Mouse (Mus musculus) neural tube, embryonic 15.5 days (tissue): Measurements from ENCODE around the gene Usf3. TPM values are rescaled to one million over a fixed set of nuclear protein-coding genes. Genes with fewer than 3 reads are reported as not detected.

Source experiments
- ATAC-seq: fragments of 200-750 bp; cut with Nextera tagmentation; 2 replicates; pipeline ENCODE4 v1.8.0; 2017; ENCODE audit warnings: mild to moderate bottlenecking, moderate TSS enrichment, moderate library complexity; ENCODE audit not compliant: low FRiP score
- H3K27ac ChIP-seq: fragments of 300-500 bp; sonication (generic); replicated peaks from 2 replicates; pipeline ENCODE4 v1.5.1; 2015; ENCODE audit warnings: mild to moderate bottlenecking, inconsistent platforms
- H3K27me3 ChIP-seq: fragments of 300-500 bp; sonication (generic); replicated peaks from 2 replicates; pipeline ENCODE4 v1.6.1; 2015; ENCODE audit warnings: inconsistent platforms
- H3K36me3 ChIP-seq: fragments of 300-500 bp; sonication (generic); 2 replicates; pipeline ENCODE4 v1.6.1; 2015; ENCODE audit warnings: inconsistent platforms
- H3K4me1 ChIP-seq: fragments of 300-500 bp; sonication (generic); 2 replicates; pipeline ENCODE4 v1.6.1; 2015; ENCODE audit warnings: inconsistent platforms
- H3K4me2 ChIP-seq: fragments of 300-500 bp; sonication (generic); 2 replicates; pipeline ENCODE4 v1.6.1; 2015; ENCODE audit warnings: inconsistent platforms, mild to moderate bottlenecking, moderate library complexity
- H3K4me3 ChIP-seq: fragments of 300-500 bp; sonication (generic); replicated peaks from 2 replicates; pipeline ENCODE4 v1.5.1; 2015; ENCODE audit warnings: mild to moderate bottlenecking, inconsistent platforms
- H3K9ac ChIP-seq: fragments of 300-500 bp; sonication (generic); replicated peaks from 2 replicates; pipeline ENCODE4 v1.6.1; 2015; ENCODE audit warnings: mild to moderate bottlenecking, inconsistent platforms
- H3K9me3 ChIP-seq: fragments of 300-500 bp; sonication (generic); replicated peaks from 2 replicates; pipeline ENCODE4 v1.6.1; 2016; ENCODE audit warnings: inconsistent platforms
- WGBS: fragments of 180-500 bp; shearing (Covaris S2); methylation state at CpG from one replicate; pipeline ENCODE4 v1.1.7; 2015; ENCODE audit warnings: mixed read lengths; 5-methylcytosine and 5-hydroxymethylcytosine counted together
- polyA plus RNA-seq: library from polyadenylated mRNA; unstranded; fragments of >200 nt; fragmentation: Nextera tagmentation; extraction: Ambion mirVana; gene quantifications from 2 replicates; pipeline ENCODE4 v1.2.1, GENCODE M21; 2015

Gene Usf3
- polyA plus RNA-seq, 1 experiment from 2014 or later, result 2.5 TPM

DNA sequence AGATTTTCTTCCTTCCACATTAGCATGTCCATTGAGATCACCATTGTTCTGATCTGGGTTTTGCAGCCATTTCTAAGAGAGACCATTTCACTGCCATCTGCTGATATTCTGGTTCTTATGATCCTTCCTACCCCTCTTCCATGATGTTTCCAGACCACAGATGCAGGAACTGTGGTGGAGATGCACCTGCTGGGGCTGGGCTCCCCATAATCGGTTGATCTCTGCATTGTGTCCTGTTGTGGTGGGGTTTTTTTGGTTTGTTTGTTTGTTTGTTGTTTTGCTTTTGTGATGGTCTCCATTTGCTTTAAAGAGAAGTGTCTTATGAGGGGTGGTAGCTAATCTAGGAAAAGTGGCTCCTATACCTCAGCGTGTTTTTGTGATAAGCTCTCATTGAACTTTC lies 3.5 kb downstream of the Usf3 start:
- H3K4me3 ChIP-seq, result no peak overlapping the region
- no peaks in the 10 kb centered on the region for H3K9me3 ChIP-seq
- 94% methylated on average over 2 of the region's 2 CpGs for WGBS
- H3K27ac ChIP-seq, result no peak overlapping the region
- H3K4me2 ChIP-seq, result no peak overlapping the region
- H3K27me3 ChIP-seq, result no peaks in the 10 kb centered on the region
- no peak for ATAC-seq
- no peak overlapping the region for H3K9ac ChIP-seq
- H3K36me3 ChIP-seq, result no peaks in the 10 kb centered on the region
- peaks cover 22% of the 10 kb centered on the region for H3K4me1 ChIP-seq

GRCm38 (mm10) chr16:44178555-44178954 lies 5.5 kb downstream of the Usf3 start:
- Histone ChIP-seq H3K9me3 (no peaks in the 10 kb centered on the region), H3K36me3 (no peaks in the 10 kb centered on the region), H3K9ac (no peak overlapping the region), H3K4me1 (peaks cover 17% of the 10 kb centered on the region), H3K27ac (no peak overlapping the region), H3K4me2 (no peak overlapping the region), H3K27me3 (no peaks in the 10 kb centered on the region), H3K4me3 (no peak overlapping the region)
- WGBS, result 71% methylated on average over 1 of the region's 1 CpGs
- no peak for ATAC-seq

- no peaks in the 10 kb centered on the region for H3K36me3 ChIP-seq
- no peak overlapping the region for H3K4me2 ChIP-seq
- no peaks in the 10 kb centered on the region for H3K4me1 ChIP-seq
- WGBS, result 95% methylated on average over 1 of the region's 1 CpGs
- H3K9ac ChIP-seq, result no peak overlapping the region
- no peak overlapping the region for H3K27ac ChIP-seq
- no peak for ATAC-seq
- H3K4me3 ChIP-seq, result no peak overlapping the region
- no peaks in the 10 kb centered on the region for H3K9me3 ChIP-seq
- H3K27me3 ChIP-seq, result no peaks in the 10 kb centered on the region
These were observed 9.6 kb downstream of the Usf3 start for GRCm38 (mm10) chr16:44182597-44182996.

DNA sequence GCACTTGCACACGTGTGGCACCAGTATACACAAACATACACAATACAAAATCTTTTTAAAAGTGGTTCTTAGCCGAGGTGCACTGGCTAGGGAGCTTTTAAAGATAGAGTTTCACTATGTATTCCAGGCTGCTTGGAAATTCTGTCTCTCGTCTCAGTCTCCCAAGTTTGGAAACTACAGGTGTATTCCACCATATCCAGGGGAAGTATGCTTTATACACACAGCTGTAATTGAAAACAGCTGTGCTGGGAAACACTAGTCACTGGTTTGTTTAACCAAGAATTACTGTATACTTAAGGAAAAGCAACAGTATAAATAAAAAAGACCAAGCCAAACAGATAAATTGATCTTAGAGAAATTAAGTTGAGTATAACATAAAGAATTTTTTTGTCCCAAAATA lies 11.7 kb downstream of the Usf3 start:
- WGBS, result 89% methylated on average over 3 of the region's 3 CpGs
- Histone ChIP-seq H3K9ac (no peak overlapping the region), H3K9me3 (no peaks in the 10 kb centered on the region), H3K27ac (no peak overlapping the region), H3K36me3 (no peaks in the 10 kb centered on the region), H3K4me3 (no peak overlapping the region), H3K27me3 (no peaks in the 10 kb centered on the region), H3K4me1 (no peaks in the 10 kb centered on the region), H3K4me2 (no peak overlapping the region)
- ATAC-seq, result no peak

- no peak overlapping the region for H3K27ac ChIP-seq
- no peak overlapping the region for H3K4me3 ChIP-seq
- H3K36me3 ChIP-seq, result no peaks in the 10 kb centered on the region
- no peak for ATAC-seq
- no peaks in the 10 kb centered on the region for H3K4me1 ChIP-seq
- no peak overlapping the region for H3K9ac ChIP-seq
- no peaks in the 10 kb centered on the region for H3K27me3 ChIP-seq
- 94% methylated on average over 4 of the region's 4 CpGs for WGBS
- no peak overlapping the region for H3K4me2 ChIP-seq
- no peaks in the 10 kb centered on the region for H3K9me3 ChIP-seq
These were observed 14.1 kb downstream of the Usf3 start for GRCm38 (mm10) chr16:44187172-44187571.

DNA sequence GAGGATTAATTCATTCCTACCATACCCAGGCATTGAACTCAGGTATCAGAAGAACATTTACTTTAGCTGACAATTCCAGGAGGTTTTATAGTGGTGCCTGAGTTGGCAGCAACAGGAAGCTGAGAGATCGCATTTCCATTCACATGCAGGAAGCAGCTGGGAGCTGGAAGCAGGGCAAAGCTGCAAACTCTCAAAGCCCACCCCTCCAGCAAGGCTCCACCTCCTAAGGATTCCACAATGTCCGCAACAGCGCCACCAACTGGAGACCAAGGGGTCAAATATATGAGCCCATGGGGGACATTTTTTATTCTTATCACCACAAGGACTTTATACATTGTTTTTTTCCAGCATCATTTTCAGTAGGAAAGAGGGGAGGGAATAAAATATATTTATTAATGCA lies 15.7 kb downstream of the Usf3 start:
- H3K4me2 ChIP-seq, result no peak overlapping the region
- H3K9me3 ChIP-seq, result no peaks in the 10 kb centered on the region
- no peak for ATAC-seq
- no peak overlapping the region for H3K4me3 ChIP-seq
- H3K9ac ChIP-seq, result no peak overlapping the region
- no peaks in the 10 kb centered on the region for H3K36me3 ChIP-seq
- H3K4me1 ChIP-seq, result no peaks in the 10 kb centered on the region
- no peaks in the 10 kb centered on the region for H3K27me3 ChIP-seq
- 94% methylated on average over 3 of the region's 3 CpGs for WGBS
- H3K27ac ChIP-seq, result no peak overlapping the region

- no peak overlapping the region for H3K9ac ChIP-seq
- ATAC-seq, result no peak
- no peaks in the 10 kb centered on the region for H3K36me3 ChIP-seq
- 90% methylated on average over 6 of the region's 6 CpGs for WGBS
- no peaks in the 10 kb centered on the region for H3K4me1 ChIP-seq
- H3K4me3 ChIP-seq, result no peak overlapping the region
- no peaks in the 10 kb centered on the region for H3K27me3 ChIP-seq
- H3K4me2 ChIP-seq, result no peak overlapping the region
- H3K27ac ChIP-seq, result no peak overlapping the region
- H3K9me3 ChIP-seq, result no peaks in the 10 kb centered on the region
These were observed 17.0 kb downstream of the Usf3 start for GRCm38 (mm10) chr16:44190032-44190431.

DNA sequence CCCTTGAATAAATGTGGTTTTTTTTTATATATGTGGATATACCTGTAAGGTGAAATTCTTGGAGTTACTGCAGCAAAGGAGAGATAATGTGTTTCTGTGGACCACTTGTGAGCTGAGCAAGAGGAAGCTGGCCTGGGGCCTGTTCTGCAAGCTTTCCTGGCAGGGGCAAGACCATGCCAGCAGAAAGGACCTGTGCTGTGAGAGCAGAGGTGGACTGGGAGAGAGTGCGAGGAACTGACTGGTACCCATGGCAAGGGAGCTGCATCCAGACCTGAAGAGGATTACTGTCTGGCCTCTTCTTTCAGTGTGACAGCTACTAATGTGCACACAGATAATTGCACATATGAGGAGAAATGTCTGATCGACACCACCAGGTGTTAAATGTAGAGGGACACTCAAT lies 17.9 kb downstream of the Usf3 start:
- Histone ChIP-seq H3K27ac (no peak overlapping the region), H3K4me1 (no peaks in the 10 kb centered on the region), H3K27me3 (no peaks in the 10 kb centered on the region), H3K36me3 (no peaks in the 10 kb centered on the region), H3K4me3 (no peak overlapping the region), H3K9ac (no peak overlapping the region), H3K9me3 (no peaks in the 10 kb centered on the region), H3K4me2 (no peak overlapping the region)
- no peak for ATAC-seq
- whole genome bisulfite sequencing, result 96% methylated on average over 2 of the region's 2 CpGs

DNA sequence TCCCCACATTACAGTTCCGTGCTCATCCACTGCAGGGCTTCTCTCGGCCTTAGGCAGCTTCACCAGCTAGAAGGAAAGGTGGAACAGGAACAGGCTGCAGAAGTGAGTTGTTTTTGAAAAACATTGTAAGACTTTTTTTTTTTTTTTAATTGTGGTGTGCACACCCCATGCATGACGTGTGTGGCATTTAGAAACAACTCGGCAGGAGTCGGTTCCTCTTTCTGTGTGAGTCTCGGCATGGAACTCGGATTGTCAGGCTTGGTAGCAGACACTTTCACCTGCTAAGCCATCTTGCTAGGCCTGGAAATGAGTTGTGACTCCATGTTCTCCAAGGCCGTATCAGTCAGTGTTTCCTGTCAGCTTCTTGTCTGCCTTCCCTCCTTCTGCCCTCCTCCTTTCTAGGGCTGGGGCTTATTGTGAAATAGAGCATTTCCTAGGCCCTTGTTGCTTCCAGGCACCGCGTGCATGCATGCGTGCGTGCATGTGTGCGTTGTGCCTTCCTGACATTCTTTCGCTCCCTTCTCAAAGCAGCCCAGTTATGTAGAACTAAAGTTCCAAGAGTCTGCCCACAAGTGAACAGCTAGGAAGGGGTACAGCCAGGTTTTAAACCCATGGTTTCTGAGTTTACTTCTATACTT lies 26.1 kb downstream of the Usf3 start:
- Histone ChIP-seq H3K4me1 (no peaks in the 10 kb centered on the region), H3K9ac (no peak overlapping the region), H3K4me3 (no peak overlapping the region), H3K4me2 (no peak overlapping the region), H3K27me3 (no peaks in the 10 kb centered on the region), H3K27ac (no peak overlapping the region), H3K36me3 (peaks cover 21% of the 10 kb centered on the region), H3K9me3 (no peaks in the 10 kb centered on the region)
- no peak for ATAC-seq
- WGBS, result 92% methylated on average over 14 of the region's 14 CpGs

DNA sequence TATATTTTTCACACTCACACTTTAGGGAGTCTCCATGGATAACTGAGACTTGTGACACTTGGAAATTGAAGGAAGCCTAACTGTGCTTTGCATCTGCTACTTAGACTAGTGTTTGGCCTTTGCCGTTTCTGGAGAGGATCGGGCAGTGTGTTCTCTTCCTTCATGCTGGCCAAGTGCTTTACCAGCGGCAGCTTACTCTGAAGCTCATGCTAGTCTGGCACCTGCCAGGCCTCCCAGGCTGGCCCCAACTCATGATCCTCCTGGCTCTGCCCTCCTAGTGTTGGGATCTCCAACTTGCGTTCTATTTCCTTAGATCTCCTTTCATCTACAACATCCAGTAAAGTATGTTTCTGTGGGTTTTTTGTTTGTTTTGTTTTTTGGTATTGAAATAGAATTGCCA lies 27.1 kb downstream of the Usf3 start:
- Histone ChIP-seq H3K4me2 (no peak overlapping the region), H3K9me3 (no peaks in the 10 kb centered on the region), H3K27me3 (no peaks in the 10 kb centered on the region), H3K36me3 (peaks cover 21% of the 10 kb centered on the region), H3K9ac (no peak overlapping the region), H3K27ac (no peak overlapping the region), H3K4me3 (no peak overlapping the region), H3K4me1 (no peaks in the 10 kb centered on the region)
- no peak for ATAC-seq
- 94% methylated on average over 4 of the region's 4 CpGs for WGBS

- no peak overlapping the region for H3K27ac ChIP-seq
- no peaks in the 10 kb centered on the region for H3K27me3 ChIP-seq
- no peaks in the 10 kb centered on the region for H3K9me3 ChIP-seq
- no peak overlapping the region for H3K4me2 ChIP-seq
- H3K4me1 ChIP-seq, result no peaks in the 10 kb centered on the region
- H3K4me3 ChIP-seq, result no peak overlapping the region
- no peak overlapping the region for H3K9ac ChIP-seq
- peaks cover 37% of the 10 kb centered on the region for H3K36me3 ChIP-seq
- no peak for ATAC-seq
- 88% methylated on average over 6 of the region's 6 CpGs for WGBS
These were observed 31.3 kb downstream of the Usf3 start for GRCm38 (mm10) chr16:44204331-44204730.

DNA sequence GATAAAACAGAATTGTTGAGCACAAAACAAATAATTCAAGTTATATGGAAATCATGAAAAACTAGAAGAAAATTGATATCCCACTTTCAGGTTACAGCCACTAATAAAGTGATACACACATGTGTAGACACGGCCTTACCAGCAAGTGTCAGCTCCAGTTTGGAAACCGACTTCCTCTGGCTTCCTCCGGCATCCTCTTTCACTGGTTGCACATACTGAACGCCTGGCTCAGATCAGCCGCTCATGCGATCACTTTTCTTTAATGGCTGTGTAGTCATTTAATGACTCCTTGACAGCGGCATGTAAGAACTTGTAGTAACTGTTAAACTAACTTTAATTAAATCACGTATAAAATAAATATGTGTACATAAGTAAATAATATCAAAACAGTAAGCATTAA lies 32.9 kb downstream of the Usf3 start:
- peaks cover 48% of the 10 kb centered on the region for H3K36me3 ChIP-seq
- H3K4me1 ChIP-seq, result no peaks in the 10 kb centered on the region
- 88% methylated on average over 8 of the region's 8 CpGs for WGBS
- no peak overlapping the region for H3K4me2 ChIP-seq
- H3K27me3 ChIP-seq, result no peaks in the 10 kb centered on the region
- H3K27ac ChIP-seq, result no peak overlapping the region
- no peak for ATAC-seq
- H3K9ac ChIP-seq, result no peak overlapping the region
- no peaks in the 10 kb centered on the region for H3K9me3 ChIP-seq
- no peak overlapping the region for H3K4me3 ChIP-seq
